Mouse (Mus musculus) hematopoietic stem cell, adult 5-6 weeks (primary cell): ENCODE data around the gene H2al1d. TPM values are rescaled to one million over a fixed set of nuclear protein-coding genes. Genes with fewer than 3 reads are reported as not detected.
"Not testable (repeated sequence)": the region's sequence is repeated elsewhere in the genome, so short reads cannot be mapped to it uniquely, and the experiment has no call there.

ENCODE experiments used
- ATAC-seq, 2 experiments: fragments of 125-278 bp in 1 of 2; replicated peaks in 1 of 2; 2 replicates each; pipeline ENCODE4 v1.8.0; 2016 to 2017; ENCODE audit warnings: inconsistent platforms in 2 of 2, mild to moderate bottlenecking in 2 of 2, moderate number of reproducible peaks in 2 of 2, low read depth in 1 of 2, moderate TSS enrichment in 1 of 2; ENCODE audit not compliant: low FRiP score in 2 of 2, poor library complexity in 2 of 2, severe bottlenecking in 2 of 2, insufficient read depth in 1 of 2, low TSS enrichment in 1 of 2
- total RNA-seq: library from RNA; stranded (forward); fragments of 172-1452, 232-1000 nt; gene quantifications from 2 replicates; pipeline ENCODE4 v1.2.3, GENCODE M21; 2017

The H2al1d gene
- not detected in 2 replicates for total RNA-seq

DNA sequence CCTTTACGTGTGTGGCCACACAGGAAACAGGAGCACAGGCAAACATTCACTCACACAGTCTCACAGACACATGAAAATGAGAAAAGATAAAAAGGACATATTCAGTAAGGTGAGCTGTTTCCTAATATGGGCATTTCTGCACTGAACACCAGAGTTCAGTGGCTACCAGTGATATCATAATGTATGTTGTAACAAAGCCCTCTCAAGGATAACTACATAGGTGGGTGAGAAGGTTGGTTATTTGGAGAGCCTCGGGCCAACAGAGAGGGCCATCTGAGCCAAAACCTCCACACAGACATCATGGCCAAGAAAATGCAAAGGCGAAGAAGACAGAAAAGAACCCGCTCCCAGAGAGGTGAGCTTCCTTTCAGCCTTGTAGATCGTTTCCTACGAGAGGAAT is at the start of gene H2al1d:
Gene H2al1d, plus strand, starts transcription at position 301 of the 400 bp plus-strand sequence.
- ATAC-seq = not testable (repeated sequence)

DNA sequence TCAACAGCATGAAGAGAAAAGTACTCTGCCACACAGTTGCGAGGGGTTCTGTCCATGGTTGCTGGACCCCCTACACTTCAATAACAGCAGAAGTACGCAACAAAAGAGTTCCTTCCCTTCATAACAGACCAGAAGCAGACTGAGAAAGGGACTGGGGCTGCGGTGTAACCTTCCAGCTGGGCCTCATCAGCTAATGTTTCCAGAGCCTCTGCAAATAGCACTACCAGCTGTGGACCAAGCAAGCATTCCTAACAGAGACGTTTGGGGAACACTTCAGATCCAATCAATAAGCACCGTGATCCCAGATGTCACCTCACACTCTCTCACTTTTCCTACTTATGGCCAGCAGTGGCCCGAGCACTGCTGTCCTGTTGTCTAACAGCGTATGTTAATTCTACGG is 43.7 kb upstream of the H2al1d start:
- ATAC-seq = no peak

DNA sequence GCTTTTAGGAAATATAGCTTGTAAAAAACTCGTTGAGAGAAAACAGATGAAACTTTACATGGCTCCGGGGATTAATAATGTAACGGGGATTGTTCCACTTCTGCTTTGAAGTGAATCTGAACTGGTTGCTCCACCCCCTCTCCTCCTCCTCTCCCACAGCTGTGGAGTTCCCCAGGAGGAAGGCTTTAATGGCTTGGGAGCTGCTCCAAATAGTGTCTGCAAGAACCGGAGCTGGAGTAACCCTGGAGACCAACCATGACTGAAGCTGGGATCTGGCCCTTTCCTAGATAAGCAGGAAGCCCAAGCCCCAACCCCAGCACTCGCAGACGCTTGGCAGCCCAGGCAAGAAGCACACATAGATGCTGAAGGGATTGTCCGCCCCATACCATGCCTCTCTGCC is 40.8 kb upstream of the H2al1d start:
- ATAC-seq = no peak

DNA sequence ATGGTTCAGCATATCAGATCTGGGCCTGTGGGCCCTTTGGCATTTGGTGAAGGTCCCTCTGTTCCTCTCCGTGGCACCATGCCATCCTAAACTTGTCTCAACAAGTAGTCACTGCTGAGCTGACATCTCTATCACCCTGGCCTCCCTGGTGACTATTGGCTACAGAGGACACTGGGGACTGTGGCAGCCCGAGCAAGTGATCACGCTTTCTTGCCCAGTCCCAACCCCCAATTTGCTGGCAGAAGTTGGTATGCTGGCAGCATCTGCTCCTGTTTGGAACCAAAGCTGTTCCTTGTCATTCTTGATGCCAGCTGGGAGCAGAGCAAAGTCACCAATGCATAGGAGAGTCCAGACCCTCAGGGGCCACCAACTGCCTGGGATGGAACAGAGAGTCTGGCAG is 39.5 kb upstream of the H2al1d start:
- ATAC-seq = no peak

DNA sequence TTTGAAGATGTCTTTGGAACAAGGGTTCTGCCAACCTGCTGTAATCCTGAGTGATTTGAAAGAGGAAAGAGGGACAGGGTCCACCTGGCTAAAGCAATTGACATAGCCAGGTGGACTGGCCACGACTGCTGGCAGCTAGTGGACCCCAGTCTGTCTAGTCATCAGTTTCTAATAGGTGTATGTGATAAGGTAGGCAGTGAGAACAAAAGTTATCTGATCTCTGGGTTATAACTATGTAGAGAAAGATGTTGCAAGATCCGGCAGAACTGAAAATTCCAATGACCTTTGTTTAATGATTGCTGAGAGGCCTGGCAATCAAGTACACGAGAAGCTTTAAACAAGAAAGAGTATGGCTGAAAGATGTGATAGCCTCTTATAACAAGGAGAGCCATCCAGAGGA is 35.4 kb upstream of the H2al1d start:
- ATAC-seq = no peak

DNA sequence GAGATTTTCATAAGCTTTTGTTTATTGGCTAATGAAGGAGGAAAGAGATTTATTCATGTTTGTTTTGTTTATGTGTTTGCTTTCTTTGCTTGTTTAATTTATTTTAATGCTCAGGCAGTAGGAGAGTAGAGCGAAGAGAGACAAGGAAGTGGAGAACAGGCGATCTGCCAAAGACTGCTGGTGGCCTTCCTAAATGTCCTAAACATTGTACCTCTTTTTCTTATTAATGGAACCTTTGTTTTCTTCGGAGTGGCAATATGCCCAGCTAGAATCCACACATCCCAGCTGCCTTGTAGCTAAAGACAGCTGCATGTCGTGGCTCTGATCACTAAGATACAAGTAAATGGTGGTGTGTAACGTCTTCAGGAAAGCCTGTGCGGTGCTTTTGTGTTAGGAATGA is 31.5 kb upstream of the H2al1d start:
- ATAC-seq = no peak

DNA sequence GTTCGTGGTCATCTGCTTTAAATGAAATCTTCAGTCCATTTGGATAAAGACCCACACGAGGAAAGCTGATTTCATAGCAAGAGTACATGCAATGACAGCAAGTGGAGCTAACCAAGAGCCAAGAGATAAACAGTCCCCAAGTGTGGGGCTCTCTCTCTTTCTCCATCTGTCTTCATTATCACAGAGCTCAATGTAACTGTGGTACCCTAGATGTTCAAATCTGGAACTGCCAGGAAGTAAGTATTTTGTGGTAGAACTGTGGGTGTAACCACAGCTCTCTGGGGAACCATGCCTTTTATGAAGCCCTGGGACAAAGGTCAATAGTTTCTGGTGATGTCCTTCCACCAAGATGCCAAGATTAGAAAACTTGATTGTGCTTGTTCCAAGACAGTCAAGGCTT is 27.9 kb upstream of the H2al1d start:
- no peak for ATAC-seq

DNA sequence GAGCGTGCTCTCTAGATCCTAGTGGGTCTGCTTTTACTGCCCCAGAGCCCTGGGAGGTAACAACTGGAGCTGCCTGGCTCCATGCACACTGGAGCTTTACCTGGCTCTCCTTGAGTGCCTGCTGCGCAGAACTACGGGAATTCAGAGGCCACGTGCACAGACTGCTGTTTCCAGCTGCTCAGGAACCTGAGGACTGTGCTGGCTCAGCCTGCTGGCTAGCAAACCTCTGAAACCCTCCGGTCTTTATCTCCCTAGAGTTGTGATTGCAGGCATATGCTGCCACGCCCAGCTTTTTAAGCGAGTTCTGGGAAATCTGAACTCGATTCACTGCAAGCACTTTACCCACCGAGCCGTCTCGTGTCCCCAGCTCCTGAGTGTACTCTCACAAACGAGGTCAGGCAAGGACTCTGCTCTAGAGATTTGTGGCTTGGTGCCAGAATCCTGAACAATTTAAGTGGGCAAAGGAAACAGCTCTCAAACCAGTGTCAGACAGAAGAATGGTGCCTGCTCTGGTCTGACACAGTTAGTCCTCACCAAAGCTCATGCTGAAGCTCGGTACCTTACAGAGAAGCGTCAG is 20.2 kb upstream of the H2al1d start:
- no peak for ATAC-seq

DNA sequence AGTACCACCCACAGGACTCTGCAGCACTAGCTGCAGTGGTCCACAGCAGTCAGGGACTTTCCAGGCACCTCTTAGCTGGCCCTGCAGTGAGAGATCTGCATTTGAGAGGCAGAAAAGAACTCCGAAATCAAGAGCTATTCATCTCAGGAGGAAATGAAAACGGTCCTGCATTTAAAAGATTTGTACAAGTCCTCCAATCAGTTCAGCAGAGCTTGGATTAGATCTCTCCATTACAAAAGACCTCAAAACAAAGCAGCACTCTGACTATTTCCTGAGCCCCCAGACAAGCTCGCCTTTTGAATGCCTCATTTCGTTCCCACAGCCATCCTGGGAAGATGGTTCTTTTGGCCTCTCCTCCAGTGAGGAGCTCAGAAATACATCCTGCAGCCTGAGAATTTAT is 19.4 kb upstream of the H2al1d start:
- ATAC-seq = no peak

DNA sequence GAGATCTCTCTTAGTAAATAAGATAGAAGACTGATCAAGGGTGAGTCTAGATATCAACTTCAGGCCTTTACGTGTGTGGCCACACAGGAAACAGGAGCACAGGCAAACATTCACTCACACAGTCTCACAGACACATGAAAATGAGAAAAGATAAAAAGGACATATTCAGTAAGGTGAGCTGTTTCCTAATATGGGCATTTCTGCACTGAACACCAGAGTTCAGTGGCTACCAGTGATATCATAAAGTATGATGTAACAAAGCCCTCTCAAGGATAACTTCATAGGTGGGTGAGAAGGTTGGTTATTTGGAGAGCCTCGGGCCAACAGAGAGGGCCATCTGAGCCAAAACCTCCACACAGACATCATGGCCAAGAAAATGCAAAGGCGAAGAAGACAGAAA is 9.7 kb upstream of the H2al1d start, which contains the start of gene H2al1a:
Gene H2al1a, plus strand, starts transcription at position 301 of the 400 bp plus-strand sequence.
- ATAC-seq = not testable (repeated sequence)

DNA sequence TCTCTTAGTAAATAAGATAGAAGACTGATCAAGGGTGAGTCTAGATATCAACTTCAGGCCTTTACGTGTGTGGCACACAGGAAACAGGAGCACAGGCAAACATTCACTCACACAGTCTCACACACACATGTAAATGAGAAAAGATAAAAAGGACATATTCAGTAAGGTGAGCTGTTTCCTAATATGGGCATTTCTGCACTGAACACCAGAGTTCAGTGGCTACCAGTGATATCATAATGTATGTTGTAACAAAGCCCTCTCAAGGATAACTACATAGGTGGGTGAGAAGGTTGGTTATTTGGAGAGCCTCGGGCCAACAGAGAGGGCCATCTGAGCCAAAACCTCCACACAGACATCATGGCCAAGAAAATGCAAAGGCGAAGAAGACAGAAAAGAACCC is 6.5 kb upstream of the H2al1d start, which contains the start of gene H2al1b:
Gene H2al1b, plus strand, starts transcription at position 301 of the 400 bp plus-strand sequence.
- not testable (repeated sequence) for ATAC-seq

DNA sequence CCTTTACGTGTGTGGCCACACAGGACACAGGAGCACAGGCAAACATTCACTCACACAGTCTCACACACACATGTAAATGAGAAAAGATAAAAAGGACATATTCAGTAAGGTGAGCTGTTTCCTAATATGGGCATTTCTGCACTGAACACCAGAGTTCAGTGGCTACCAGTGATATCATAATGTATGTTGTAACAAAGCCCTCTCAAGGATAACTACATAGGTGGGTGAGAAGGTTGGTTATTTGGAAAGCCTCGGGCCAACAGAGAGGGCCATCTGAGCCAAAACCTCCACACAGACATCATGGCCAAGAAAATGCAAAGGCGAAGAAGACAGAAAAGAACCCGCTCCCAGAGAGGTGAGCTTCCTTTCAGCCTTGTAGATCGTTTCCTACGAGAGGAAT is 3.3 kb upstream of the H2al1d start, which contains the start of gene H2al1c:
Gene H2al1c, plus strand, starts transcription at position 301 of the 400 bp plus-strand sequence.
- ATAC-seq = not testable (repeated sequence)

DNA sequence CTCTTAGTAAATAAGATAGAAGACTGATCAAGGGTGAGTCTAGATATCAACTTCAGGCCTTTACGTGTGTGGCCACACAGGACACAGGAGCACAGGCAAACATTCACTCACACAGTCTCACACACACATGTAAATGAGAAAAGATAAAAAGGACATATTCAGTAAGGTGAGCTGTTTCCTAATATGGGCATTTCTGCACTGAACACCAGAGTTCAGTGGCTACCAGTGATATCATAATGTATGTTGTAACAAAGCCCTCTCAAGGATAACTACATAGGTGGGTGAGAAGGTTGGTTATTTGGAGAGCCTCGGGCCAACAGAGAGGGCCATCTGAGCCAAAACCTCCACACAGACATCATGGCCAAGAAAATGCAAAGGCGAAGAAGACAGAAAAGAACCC is 3.0 kb downstream of the H2al1d start, which contains the start of gene H2al1e:
Gene H2al1e, plus strand, starts transcription at position 301 of the 400 bp plus-strand sequence.
- ATAC-seq = not testable (repeated sequence)

DNA sequence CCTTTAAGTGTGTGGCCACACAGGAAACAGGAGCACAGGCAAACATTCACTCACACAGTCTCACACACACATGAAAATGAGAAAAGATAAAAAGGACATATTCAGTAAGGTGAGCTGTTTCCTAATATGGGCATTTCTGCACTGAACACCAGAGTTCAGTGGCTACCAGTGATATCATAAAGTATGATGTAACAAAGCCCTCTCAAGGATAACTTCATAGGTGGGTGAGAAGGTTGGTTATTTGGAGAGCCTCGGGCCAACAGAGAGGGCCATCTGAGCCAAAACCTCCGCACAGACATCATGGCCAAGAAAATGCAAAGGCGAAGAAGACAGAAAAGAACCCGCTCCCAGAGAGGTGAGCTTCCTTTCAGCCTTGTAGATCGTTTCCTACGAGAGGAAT is 6.2 kb downstream of the H2al1d start, which contains the start of gene H2al1f:
Gene H2al1f, plus strand, starts transcription at position 301 of the 400 bp plus-strand sequence.
- not testable (repeated sequence) for ATAC-seq

DNA sequence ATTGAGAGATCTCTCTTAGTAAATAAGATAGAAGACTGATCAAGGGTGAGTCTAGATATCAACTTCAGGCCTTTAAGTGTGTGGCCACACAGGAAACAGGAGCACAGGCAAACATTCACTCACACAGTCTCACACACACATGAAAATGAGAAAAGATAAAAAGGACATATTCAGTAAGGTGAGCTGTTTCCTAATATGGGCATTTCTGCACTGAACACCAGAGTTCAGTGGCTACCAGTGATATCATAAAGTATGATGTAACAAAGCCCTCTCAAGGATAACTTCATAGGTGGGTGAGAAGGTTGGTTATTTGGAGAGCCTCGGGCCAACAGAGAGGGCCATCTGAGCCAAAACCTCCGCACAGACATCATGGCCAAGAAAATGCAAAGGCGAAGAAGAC is 9.3 kb downstream of the H2al1d start, which contains the start of gene H2al1g:
Gene H2al1g, plus strand, starts transcription at position 301 of the 400 bp plus-strand sequence.
- not testable (repeated sequence) for ATAC-seq

DNA sequence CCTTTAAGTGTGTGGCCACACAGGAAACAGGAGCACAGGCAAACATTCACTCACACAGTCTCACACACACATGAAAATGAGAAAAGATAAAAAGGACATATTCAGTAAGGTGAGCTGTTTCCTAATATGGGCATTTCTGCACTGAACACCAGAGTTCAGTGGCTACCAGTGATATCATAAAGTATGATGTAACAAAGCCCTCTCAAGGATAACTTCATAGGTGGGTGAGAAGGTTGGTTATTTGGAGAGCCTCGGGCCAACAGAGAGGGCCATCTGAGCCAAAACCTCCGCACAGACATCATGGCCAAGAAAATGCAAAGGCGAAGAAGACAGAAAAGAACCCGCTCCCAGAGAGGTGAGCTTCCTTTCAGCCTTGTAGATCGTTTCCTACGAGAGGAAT is 12.6 kb downstream of the H2al1d start, which contains the start of gene H2al1h:
Gene H2al1h, plus strand, starts transcription at position 301 of the 400 bp plus-strand sequence.
- ATAC-seq = not testable (repeated sequence)

DNA sequence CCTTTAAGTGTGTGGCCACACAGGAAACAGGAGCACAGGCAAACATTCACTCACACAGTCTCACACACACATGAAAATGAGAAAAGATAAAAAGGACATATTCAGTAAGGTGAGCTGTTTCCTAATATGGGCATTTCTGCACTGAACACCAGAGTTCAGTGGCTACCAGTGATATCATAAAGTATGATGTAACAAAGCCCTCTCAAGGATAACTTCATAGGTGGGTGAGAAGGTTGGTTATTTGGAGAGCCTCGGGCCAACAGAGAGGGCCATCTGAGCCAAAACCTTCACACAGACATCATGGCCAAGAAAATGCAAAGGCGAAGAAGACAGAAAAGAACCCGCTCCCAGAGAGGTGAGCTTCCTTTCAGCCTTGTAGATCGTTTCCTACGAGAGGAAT is 15.7 kb downstream of the H2al1d start, which contains the start of gene H2al1i:
Gene H2al1i, plus strand, starts transcription at position 301 of the 400 bp plus-strand sequence.
- ATAC-seq = not testable (repeated sequence)

DNA sequence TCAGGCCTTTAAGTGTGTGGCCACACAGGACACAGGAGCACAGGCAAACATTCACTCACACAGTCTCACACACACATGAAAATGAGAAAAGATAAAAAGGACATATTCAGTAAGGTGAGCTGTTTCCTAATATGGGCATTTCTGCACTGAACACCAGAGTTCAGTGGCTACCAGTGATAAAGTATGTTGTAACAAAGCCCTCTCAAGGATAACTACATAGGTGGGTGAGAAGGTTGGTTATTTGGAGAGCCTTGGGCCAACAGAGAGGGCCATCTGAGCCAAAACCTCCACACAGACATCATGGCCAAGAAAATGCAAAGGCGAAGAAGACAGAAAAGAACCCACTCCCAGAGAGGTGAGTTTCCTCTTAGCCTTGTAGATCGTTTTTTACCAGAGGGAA is 18.9 kb downstream of the H2al1d start, which contains the start of gene H2al1j:
Gene H2al1j, plus strand, starts transcription at position 301 of the 400 bp plus-strand sequence.
- not testable (repeated sequence) for ATAC-seq

DNA sequence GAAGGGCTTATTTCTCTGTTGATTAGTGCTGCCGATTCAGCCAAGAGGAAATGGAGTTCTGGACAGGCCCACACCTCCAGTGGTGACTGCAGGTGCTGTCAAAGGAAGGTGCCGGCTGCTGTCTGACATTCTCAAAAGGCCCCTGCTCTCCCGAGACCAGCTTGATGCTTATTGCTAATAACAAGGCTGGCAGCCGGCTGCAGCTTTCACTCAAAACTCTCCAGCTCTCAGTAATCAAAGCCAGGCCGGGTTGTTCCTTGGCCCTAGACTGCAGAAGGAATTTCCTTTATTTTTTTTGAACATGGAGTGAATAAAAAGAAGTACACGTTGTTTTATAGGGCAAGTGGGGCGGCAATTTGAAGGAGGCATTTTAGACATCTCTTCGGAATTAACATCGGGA is 37.1 kb downstream of the H2al1d start:
- no peak for ATAC-seq
